Mouse (Mus musculus) embryonic facial prominence, embryonic 14.5 days (tissue): ENCODE data around the gene Olfr1393. TPM values are rescaled to one million over a fixed set of nuclear protein-coding genes. Genes with fewer than 3 reads are reported as not detected.
"Not testable (repeated sequence)": the region's sequence is repeated elsewhere in the genome, so short reads cannot be mapped to it uniquely, and the experiment has no call there.

Experiments
- ATAC-seq: fragments of 200-750 bp; cut with Nextera tagmentation; 2 replicates; pipeline ENCODE4 v1.8.0; 2017; ENCODE audit warnings: low read depth, moderate number of reproducible peaks, moderate TSS enrichment
- DNase-seq: peaks from one replicate; pipeline ENCODE4 v3.0.0-alpha.2; 2015; ENCODE audit warnings: low spot score
- H3K27ac ChIP-seq: fragments of 300-500 bp; sonication (generic); replicated peaks from 2 replicates; pipeline ENCODE4 v1.5.1; 2014; ENCODE audit warnings: low read depth, mild to moderate bottlenecking, low read length, moderate library complexity
- H3K27me3 ChIP-seq: fragments of 300-500 bp; sonication (generic); replicated peaks from 2 replicates; pipeline ENCODE4 v1.6.1; 2014; ENCODE audit warnings: low read length; ENCODE audit not compliant: control insufficient read depth, insufficient read depth
- H3K36me3 ChIP-seq: fragments of 300-500 bp; sonication (generic); 2 replicates; pipeline ENCODE4 v1.6.1; 2014; ENCODE audit warnings: low read length, mixed read lengths; ENCODE audit not compliant: control insufficient read depth, insufficient read depth
- H3K4me1 ChIP-seq: fragments of 300-500 bp; sonication (generic); 2 replicates; pipeline ENCODE4 v1.6.1; 2014; ENCODE audit warnings: antibody characterized with exemption, low read length; ENCODE audit not compliant: control insufficient read depth, insufficient read depth
- H3K4me2 ChIP-seq: fragments of 300-500 bp; sonication (generic); 2 replicates; pipeline ENCODE4 v1.6.1; 2014; ENCODE audit warnings: low read depth, mild to moderate bottlenecking, low read length, moderate library complexity, mixed read lengths
- H3K4me3 ChIP-seq: fragments of 300-500 bp; sonication (generic); 2 replicates; pipeline ENCODE4 v1.5.1; 2014; ENCODE audit warnings: low read depth, mild to moderate bottlenecking, low read length
- H3K9ac ChIP-seq: fragments of 300-500 bp; sonication (generic); 2 replicates; pipeline ENCODE4 v1.6.1; 2014; ENCODE audit warnings: low read depth, mild to moderate bottlenecking, low read length, moderate library complexity, mixed read lengths
- H3K9me3 ChIP-seq: fragments of 300-500 bp; sonication (generic); 2 replicates; pipeline ENCODE4 v1.6.1; 2016; ENCODE audit warnings: low read length; ENCODE audit not compliant: control insufficient read depth
- WGBS: fragments of 180-500 bp; shearing (Covaris S2); extraction: QIAGEN DNeasy Blood & Tissue Kit; methylation state at CpG from one replicate; pipeline ENCODE4 v1.1.7; 2014; 5-methylcytosine and 5-hydroxymethylcytosine counted together
- polyA plus RNA-seq: library from polyadenylated mRNA; unstranded; fragments of >200 nt; fragmentation: Nextera tagmentation; extraction: Ambion mirVana; gene quantifications from 2 replicates; pipeline ENCODE4 v1.2.1, GENCODE M21; 2014

The Olfr1393 gene
- polyA plus RNA-seq, 1 experiment from 2014 or later: 0.10 TPM

GRCm38 (mm10) chr11:49267316-49267715 is 10.8 kb upstream of the Olfr1393 start:
- H3K36me3 ChIP-seq: peaks cover 8% of the 10 kb centered on the region
- H3K9me3 ChIP-seq: no peaks in the 10 kb centered on the region
- no peak for ATAC-seq
- no peaks in the 10 kb centered on the region for H3K4me1 ChIP-seq
- no peak overlapping the region for H3K27ac ChIP-seq
- no peaks in the 10 kb centered on the region for H3K27me3 ChIP-seq
- no peak overlapping the region for H3K4me3 ChIP-seq
- H3K4me2 ChIP-seq: no peak overlapping the region
- no peak overlapping the region for H3K9ac ChIP-seq
- 84% methylated on average over 10 of the region's 10 CpGs for WGBS
- no peak for DNase-seq

GRCm38 (mm10) chr11:49267970-49268579 is 10.0 kb upstream of the Olfr1393 start:
- Histone ChIP-seq H3K9me3 (no peaks in the 10 kb centered on the region), H3K27me3 (no peaks in the 10 kb centered on the region), H3K4me2 (no peak overlapping the region), H3K4me3 (no peak overlapping the region), H3K27ac (no peak overlapping the region), H3K36me3 (peaks cover 4% of the 10 kb centered on the region; the same call in 1 of the 2 replicates), H3K4me1 (no peaks in the 10 kb centered on the region), H3K9ac (no peak overlapping the region)
- WGBS: 74% methylated on average over 15 of the region's 15 CpGs
- DNase-seq (no peak), ATAC-seq (no peak)

GRCm38 (mm10) chr11:49269761-49270160 is 8.3 kb upstream of the Olfr1393 start:
- Histone ChIP-seq H3K4me1 (no peaks in the 10 kb centered on the region), H3K27ac (no peak overlapping the region), H3K9me3 (no peaks in the 10 kb centered on the region), H3K4me3 (no peak overlapping the region), H3K4me2 (no peak overlapping the region), H3K9ac (no peak overlapping the region), H3K36me3 (no peaks in the 10 kb centered on the region), H3K27me3 (no peaks in the 10 kb centered on the region)
- WGBS: 88% methylated on average over 9 of the region's 9 CpGs
- DNase-seq (no peak), ATAC-seq (no peak)

GRCm38 (mm10) chr11:49270368-49270767 is 7.7 kb upstream of the Olfr1393 start:
- ATAC-seq (no peak), DNase-seq (no peak)
- Histone ChIP-seq H3K27me3 (no peaks in the 10 kb centered on the region), H3K9me3 (no peaks in the 10 kb centered on the region), H3K4me3 (no peak overlapping the region), H3K27ac (no peak overlapping the region), H3K36me3 (no peaks in the 10 kb centered on the region), H3K9ac (no peak overlapping the region), H3K4me1 (no peaks in the 10 kb centered on the region), H3K4me2 (no peak overlapping the region)
- 89% methylated on average over 4 of the region's 4 CpGs for WGBS

GRCm38 (mm10) chr11:49271334-49271733 is 6.8 kb upstream of the Olfr1393 start:
- no peaks in the 10 kb centered on the region for H3K9me3 ChIP-seq
- WGBS: 25% methylated on average over 7 of the region's 7 CpGs
- DNase-seq (peak; percentile 71), ATAC-seq (no peak)
- H3K4me2 ChIP-seq: no peak overlapping the region
- H3K27me3 ChIP-seq: no peaks in the 10 kb centered on the region
- H3K36me3 ChIP-seq: no peaks in the 10 kb centered on the region
- H3K27ac ChIP-seq: no peak overlapping the region
- no peak overlapping the region for H3K9ac ChIP-seq
- no peaks in the 10 kb centered on the region for H3K4me1 ChIP-seq
- H3K4me3 ChIP-seq: no peak overlapping the region

- no peaks in the 10 kb centered on the region for H3K9me3 ChIP-seq
- WGBS: 52% methylated on average over 11 of the region's 11 CpGs
- H3K4me3 ChIP-seq: no peak overlapping the region
- H3K4me1 ChIP-seq: no peaks in the 10 kb centered on the region
- no peaks in the 10 kb centered on the region for H3K27me3 ChIP-seq
- ATAC-seq: no peak
- H3K4me2 ChIP-seq: no peak overlapping the region
- no peak overlapping the region for H3K27ac ChIP-seq
- no peaks in the 10 kb centered on the region for H3K36me3 ChIP-seq
- H3K9ac ChIP-seq: no peak overlapping the region
- no peak for DNase-seq
Observed at GRCm38 (mm10) chr11:49273834-49274519, 4.1 kb upstream of the Olfr1393 start.

GRCm38 (mm10) chr11:49284982-49285381 is 6.9 kb downstream of the Olfr1393 start, which contains the start of gene Olfr1392:
Olfr1392 (plus strand) TSS chr11:49285282.
- not testable (repeated sequence) for DNase-seq, H3K36me3 ChIP-seq, H3K27ac ChIP-seq, H3K9me3 ChIP-seq, H3K4me1 ChIP-seq, ATAC-seq, H3K4me3 ChIP-seq, H3K4me2 ChIP-seq, H3K9ac ChIP-seq, H3K27me3 ChIP-seq
- 45% methylated on average over 1 of the region's 1 CpGs for WGBS

- no peaks in the 10 kb centered on the region for H3K9me3 ChIP-seq
- H3K4me2 ChIP-seq: no peak overlapping the region
- H3K9ac ChIP-seq: no peak overlapping the region
- no peaks in the 10 kb centered on the region for H3K27me3 ChIP-seq
- WGBS: 68% methylated on average over 2 of the region's 2 CpGs
- no peaks in the 10 kb centered on the region for H3K4me1 ChIP-seq
- ATAC-seq (no peak), DNase-seq (no peak)
- H3K4me3 ChIP-seq: no peak overlapping the region
- H3K27ac ChIP-seq: no peak overlapping the region
- H3K36me3 ChIP-seq: no peaks in the 10 kb centered on the region
Observed at GRCm38 (mm10) chr11:49287251-49287650, 9.1 kb downstream of the Olfr1393 start.

- no peaks in the 10 kb centered on the region for H3K27me3 ChIP-seq
- DNase-seq (peak; percentile 20), ATAC-seq (no peak)
- no peak overlapping the region for H3K9ac ChIP-seq
- H3K36me3 ChIP-seq: no peaks in the 10 kb centered on the region
- no peak overlapping the region for H3K27ac ChIP-seq
- H3K4me2 ChIP-seq: no peak overlapping the region
- 68% methylated on average over 3 of the region's 3 CpGs for WGBS
- no peaks in the 10 kb centered on the region for H3K4me1 ChIP-seq
- H3K9me3 ChIP-seq: no peaks in the 10 kb centered on the region
- no peak overlapping the region for H3K4me3 ChIP-seq
Observed at GRCm38 (mm10) chr11:49292777-49293176, 14.7 kb downstream of the Olfr1393 start.
